Mouse (Mus musculus): ENCODE measurements at regions not wholly inside any gene's neighbourhood (a gene's known extent, or its start where the extent isn't known, plus 50 kb on each side); places are given as distances from the start of the nearest gene placed in this dataset.

DNA sequence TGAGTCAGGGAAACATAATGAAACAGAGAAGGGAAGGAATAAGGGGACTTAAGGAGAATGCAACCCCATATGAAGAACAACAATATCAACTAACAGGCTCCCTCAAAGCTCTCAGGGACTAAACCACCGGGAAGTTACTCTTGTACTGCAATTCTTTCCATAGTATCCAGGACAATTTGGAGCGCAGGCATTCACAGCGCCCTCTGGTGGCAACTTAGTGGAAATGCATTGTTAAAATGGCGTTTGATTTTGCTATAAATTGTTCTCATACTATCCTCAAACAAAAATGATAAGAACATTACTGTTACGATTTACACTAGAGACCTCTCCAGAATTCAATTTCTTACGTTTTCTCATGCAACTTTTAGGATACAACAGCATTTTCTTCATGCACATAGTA, 1126.1 kb downstream of the Pcdh9 start:
- no peak for DNase-seq (ENCODE audit: extremely low spot score, low read depth, low spot score)

DNA sequence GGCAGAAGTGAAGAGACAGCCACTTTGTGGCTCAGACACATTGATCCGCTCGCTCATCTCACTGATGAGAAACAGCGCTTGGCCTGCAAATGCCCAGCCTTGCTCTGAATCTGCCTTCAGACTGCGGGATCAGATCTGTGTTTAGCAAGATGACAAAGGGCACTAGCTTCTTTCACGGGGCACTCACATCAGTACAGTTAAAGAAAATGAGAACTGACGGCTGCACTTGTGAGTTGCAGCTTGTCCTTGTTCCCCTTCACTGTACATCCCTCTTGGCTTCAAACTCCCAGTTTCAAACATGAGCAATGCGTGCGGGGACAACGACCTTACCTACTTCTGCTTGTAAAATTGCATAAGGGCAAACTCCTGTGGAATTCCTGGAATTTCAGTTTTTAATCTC, 1135.8 kb downstream of the Pcdh9 start:
- DNase-seq (ENCODE audit: extremely low spot score, low read depth, low spot score), result no peak

DNA sequence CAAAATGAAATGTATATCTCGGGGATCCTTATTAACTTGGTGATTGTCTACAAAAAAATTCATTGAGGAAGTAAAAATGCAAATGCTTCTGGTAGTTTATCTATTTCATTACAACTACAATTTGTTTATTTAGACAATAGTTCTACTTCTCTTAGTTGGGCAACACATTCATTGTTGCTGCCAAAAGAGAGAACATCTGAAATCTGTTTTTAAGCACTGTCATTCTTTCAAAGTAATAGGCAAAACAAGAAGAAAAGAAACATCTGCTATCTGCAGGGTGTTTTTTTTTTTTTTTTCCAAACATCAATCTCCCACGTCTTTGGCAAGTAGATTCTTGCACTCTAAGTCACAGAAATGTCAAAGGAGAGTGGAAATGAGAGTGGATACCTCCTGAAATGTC, 1172.8 kb downstream of the Pcdh9 start:
- no peak for DNase-seq (ENCODE audit: extremely low spot score, low read depth, low spot score)

DNA sequence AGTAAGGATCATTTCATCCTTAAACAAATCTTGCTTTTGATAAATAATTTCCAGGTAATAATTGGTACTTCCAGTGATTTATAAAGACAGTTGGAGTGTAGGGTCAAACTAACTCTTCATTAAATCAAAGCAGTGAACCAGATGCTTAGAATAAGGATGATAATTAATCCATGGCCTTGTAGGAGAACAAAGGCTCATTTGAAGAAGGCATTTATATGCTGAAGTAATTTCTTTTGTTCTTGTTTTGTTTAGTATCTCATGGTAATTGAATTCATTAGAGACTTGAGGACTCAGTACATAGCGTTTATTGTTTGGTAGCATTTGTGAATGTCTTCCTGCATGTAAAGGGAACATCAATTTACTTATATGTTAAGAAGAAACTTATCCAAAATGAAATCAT, 1202.3 kb downstream of the Pcdh9 start:
- no peak for DNase-seq (ENCODE audit: extremely low spot score, low read depth, low spot score)

DNA sequence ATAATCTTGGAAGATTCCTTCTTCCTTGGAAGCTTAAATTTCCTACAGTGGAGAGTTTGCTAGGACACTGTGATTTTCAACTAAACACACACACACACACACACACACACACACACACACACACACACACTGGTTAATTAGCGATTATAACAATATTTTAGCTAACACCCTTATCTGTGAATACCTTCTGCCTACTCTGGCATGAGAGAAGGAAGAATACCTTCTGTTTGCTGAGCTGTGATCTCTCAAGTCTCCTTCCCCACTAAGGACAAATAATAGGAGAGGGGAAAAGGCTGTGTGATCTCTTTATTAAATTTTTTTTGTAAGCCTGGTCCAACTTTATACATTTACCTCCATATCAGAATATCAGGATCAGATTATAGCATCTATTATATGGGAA, 1203.4 kb downstream of the Pcdh9 start:
- DNase-seq (ENCODE audit: extremely low spot score, low read depth, low spot score), result no peak

DNA sequence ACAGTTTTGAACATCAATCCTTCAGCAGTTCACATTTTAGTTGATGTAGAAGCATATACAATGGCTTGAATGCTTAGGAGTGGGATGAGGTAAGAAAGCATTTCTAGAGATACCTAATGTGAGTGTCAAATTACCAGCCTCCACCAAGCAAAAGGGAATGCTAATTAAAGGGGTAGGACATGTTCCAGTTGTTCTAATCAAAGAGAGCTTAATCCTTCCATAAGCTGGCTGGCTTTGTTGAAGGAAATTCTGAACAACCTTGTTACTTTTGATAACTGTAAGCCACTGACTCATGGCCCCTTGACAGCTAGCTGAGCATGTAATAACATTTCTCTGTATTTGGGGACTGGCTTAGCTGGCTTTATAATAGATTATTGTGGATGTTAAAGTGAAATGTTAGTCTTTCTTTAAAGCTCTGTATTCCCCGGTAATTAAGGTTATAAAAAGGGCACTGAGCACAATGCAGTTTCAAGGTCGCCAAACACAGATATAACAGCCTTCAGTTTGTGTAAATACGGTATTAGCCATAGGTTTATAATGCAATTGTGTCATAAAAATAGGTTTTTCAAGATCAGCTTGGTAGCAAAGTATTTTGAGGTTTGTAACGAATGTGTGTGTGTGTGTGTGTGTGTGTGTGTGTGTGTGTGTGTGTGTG, 1211.5 kb downstream of the Pcdh9 start:
- DNase-seq (ENCODE audit: extremely low spot score, low read depth, low spot score), result peak; percentile 10

DNA sequence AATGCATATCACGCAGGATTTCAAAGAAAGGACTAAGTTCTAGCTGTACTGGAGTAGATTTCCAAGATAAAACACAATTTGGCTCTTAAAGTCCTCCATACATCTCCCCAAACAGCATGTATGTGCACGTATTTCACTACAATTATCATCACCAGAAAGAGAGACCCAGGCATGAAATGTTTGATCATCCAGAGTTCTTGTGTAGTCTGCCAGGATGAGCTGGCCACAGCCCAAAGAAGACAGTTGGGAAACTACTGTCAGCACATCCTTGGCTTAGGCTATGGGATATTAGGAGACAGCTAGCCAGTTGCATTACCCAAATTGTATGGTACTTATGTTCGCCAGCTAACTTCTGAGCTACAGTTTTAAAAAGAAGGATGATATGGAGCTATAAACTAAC, 1216.3 kb downstream of the Pcdh9 start:
- DNase-seq (ENCODE audit: extremely low spot score, low read depth, low spot score), result no peak
